Mouse (Mus musculus): ENCODE results near the gene Phldb1.
"Not testable (repeated sequence)": the region's sequence is repeated elsewhere in the genome, so short reads cannot be mapped to it uniquely, and the experiment has no call there.

Phldb1 gene

GRCm38 (mm10) chr9:44655098-44656066, 79.6 kb downstream of the Phldb1 start:
- ChIA-PET CTCF (interaction anchor here (0.5 to 2.2 kb wide), 157 partner anchors 8 to 878 kb away, joined by 3 to 30 read pairs (median 4); partner anchors contain the start of genes Upk2 (in 3 of the 4), Arcn1 (in 2 of the 4), Bcl9l (in 2 of the 4) and Ccdc84 (in 2 of the 4)), POLR2A (interaction anchor here in 3 of 4 experiments (0.6 to 2.2 kb wide), 18 partner anchors 9 to 536 kb away, joined by 3 to 5 read pairs (median 3); partner anchors contain the start of genes Arcn1 (in 1 of the 3), Ddx6 (in 1 of the 3), Ift46 (in 1 of the 3) and Phldb1 (in 1 of the 3))

- ChIA-PET CTCF (interaction anchor here in 3 of 4 experiments (0.6 to 3.7 kb wide), 6 partner anchors 23 to 1304 kb away, joined by 3 to 82 read pairs (median 8); partner anchors contain the start of gene Upk2 (in 1 of the 3)), POLR2A (no interaction called here)
Measured at GRCm38 (mm10) chr9:44653896-44654295, 81.1 kb downstream of the Phldb1 start.

GRCm38 (mm10) chr9:44652027-44652426, 83.0 kb downstream of the Phldb1 start:
- ChIA-PET CTCF (interaction anchor here (0.5 to 3.7 kb wide), 91 partner anchors 8 to 1102 kb away, joined by 3 to 82 read pairs (median 4); partner anchors contain the start of genes Upk2 (in 4 of the 4), Bcl9l (in 2 of the 4), Atp5l (in 1 of the 4) and C2cd2l (in 1 of the 4)), POLR2A (interaction anchor here in 3 of 4 experiments (0.5 to 2.2 kb wide), 23 partner anchors 11 to 1675 kb away, joined by 3 to 9 read pairs (median 4); partner anchors contain the start of genes Upk2 (in 2 of the 3), Ddx6 (in 1 of the 3) and H2afx (in 1 of the 3))

- ChIA-PET POLR2A (interaction anchor here in 1 of 4 experiments (0.5 kb wide), 1 partner anchor 65 kb away, joined by 6 read pairs; no protein-coding TSS in a partner anchor), CTCF (no interaction called here)
Measured at GRCm38 (mm10) chr9:44648881-44649281, 86.1 kb downstream of the Phldb1 start.

GRCm38 (mm10) chr9:44647656-44648055, 87.3 kb downstream of the Phldb1 start:
- ChIA-PET POLR2A (interaction anchor here in 1 of 4 experiments (0.6 to 0.7 kb wide), 2 partner anchors 169 to 1850 kb away, joined by 5 to 7 read pairs; no protein-coding TSS in a partner anchor), CTCF (interaction anchor here in 3 of 4 experiments (0.6 to 2.9 kb wide), 4 partner anchors 8 to 38 kb away, joined by 3 to 15 read pairs (median 5); no protein-coding TSS in a partner anchor)

GRCm38 (mm10) chr9:44647026-44647425, 88.0 kb downstream of the Phldb1 start:
- ChIA-PET POLR2A (interaction anchor here in 2 of 4 experiments (1.0 to 4.4 kb wide), 11 partner anchors 10 to 179 kb away, joined by 3 to 20 read pairs (median 5); partner anchors contain the start of genes Arcn1 (in 1 of the 2), Ddx6 (in 1 of the 2) and Ift46 (in 1 of the 2)), CTCF (interaction anchor here (0.6 to 2.9 kb wide), 11 partner anchors 8 to 528 kb away, joined by 3 to 15 read pairs (median 4); partner anchors contain the start of gene Upk2 (in 1 of the 4))

GRCm38 (mm10) chr9:44646366-44646765, 88.6 kb downstream of the Phldb1 start:
- ChIA-PET POLR2A (interaction anchor here (0.6 to 4.4 kb wide), 23 partner anchors 9 to 227 kb away, joined by 3 to 20 read pairs (median 4); partner anchors contain the start of genes Arcn1 (in 1 of the 4), Ddx6 (in 1 of the 4) and Ift46 (in 1 of the 4)), CTCF (interaction anchor here (0.6 to 2.9 kb wide), 19 partner anchors 9 to 527 kb away, joined by 3 to 15 read pairs (median 3); partner anchors contain the start of gene Upk2 (in 1 of the 4))

- POLR2A ChIA-PET, result interaction anchor here (0.6 to 4.4 kb wide), 26 partner anchors 9 to 227 kb away, joined by 3 to 20 read pairs (median 3); partner anchors contain the start of genes Arcn1 (in 1 of the 4), Ddx6 (in 1 of the 4) and Ift46 (in 1 of the 4)
- CTCF ChIA-PET, result interaction anchor here (0.5 to 2.9 kb wide), 20 partner anchors 9 to 273 kb away, joined by 3 to 15 read pairs (median 3); partner anchors contain the start of gene Upk2 (in 1 of the 4)
Measured at GRCm38 (mm10) chr9:44645924-44646323, 89.1 kb downstream of the Phldb1 start.

GRCm38 (mm10) chr9:44645481-44645880, 89.5 kb downstream of the Phldb1 start:
- POLR2A ChIA-PET, result interaction anchor here in 3 of 4 experiments (0.5 to 4.4 kb wide), 23 partner anchors 9 to 194 kb away, joined by 3 to 20 read pairs (median 4); partner anchors contain the start of genes Arcn1 (in 1 of the 3), Ddx6 (in 1 of the 3) and Ift46 (in 1 of the 3)
- CTCF ChIA-PET, result interaction anchor here (0.5 to 2.9 kb wide), 15 partner anchors 10 to 273 kb away, joined by 3 to 15 read pairs (median 3); partner anchors contain the start of gene Upk2 (in 1 of the 4)

GRCm38 (mm10) chr9:44644186-44644585, 90.8 kb downstream of the Phldb1 start:
- POLR2A ChIA-PET, result interaction anchor here in 1 of 4 experiments (1.7 to 4.4 kb wide), 2 partner anchors 33 to 39 kb away, joined by 4 to 20 read pairs; partner anchors contain the start of gene Ddx6
- CTCF ChIA-PET, result interaction anchor here in 2 of 4 experiments (0.6 to 1.7 kb wide), 4 partner anchors 11 to 1670 kb away, joined by 4 to 16 read pairs (median 7); no protein-coding TSS in a partner anchor

GRCm38 (mm10) chr9:44643103-44643502, 91.9 kb downstream of the Phldb1 start:
- POLR2A ChIA-PET, result interaction anchor here in 3 of 4 experiments (0.5 to 4.4 kb wide), 5 partner anchors 12 to 380 kb away, joined by 3 to 20 read pairs (median 4); partner anchors contain the start of gene Ddx6 (in 1 of the 3)
- CTCF ChIA-PET, result interaction anchor here in 2 of 4 experiments (1.4 to 1.7 kb wide), 3 partner anchors 9 to 13 kb away, joined by 4 read pairs; no protein-coding TSS in a partner anchor

GRCm38 (mm10) chr9:44641616-44642015, 93.4 kb downstream of the Phldb1 start:
- POLR2A ChIA-PET, result interaction anchor here in 3 of 4 experiments (0.7 to 2.1 kb wide), 14 partner anchors 13 to 1525 kb away, joined by 3 to 12 read pairs (median 4); partner anchors contain the start of genes Bcl9l (in 1 of the 3), Ddx6 (in 1 of the 3) and H2afx (in 1 of the 3)
- CTCF ChIA-PET, result interaction anchor here in 2 of 4 experiments (0.7 kb wide), 2 partner anchors 20 to 158 kb away, joined by 3 to 5 read pairs; no protein-coding TSS in a partner anchor

GRCm38 (mm10) chr9:44640646-44641357, 94.2 kb downstream of the Phldb1 start:
- CTCF ChIA-PET, result interaction anchor here in 2 of 4 experiments (0.6 to 0.9 kb wide), 3 partner anchors 15 to 402 kb away, joined by 3 to 7 read pairs (median 3); no protein-coding TSS in a partner anchor
- POLR2A ChIA-PET, result interaction anchor here in 2 of 4 experiments (0.7 to 2.1 kb wide), 10 partner anchors 11 to 307 kb away, joined by 3 to 12 read pairs (median 4); partner anchors contain the start of genes Ddx6 (in 1 of the 2) and H2afx (in 1 of the 2)

- POLR2A ChIA-PET, CTCF ChIA-PET: not testable (repeated sequence)
Measured at GRCm38 (mm10) chr9:44640028-44640427, 95.0 kb downstream of the Phldb1 start.

GRCm38 (mm10) chr9:44638726-44639125, 96.3 kb downstream of the Phldb1 start:
- CTCF ChIA-PET, result interaction anchor here in 1 of 4 experiments (1.2 to 2.3 kb wide), 4 partner anchors 14 to 185 kb away, joined by 4 to 12 read pairs (median 6); partner anchors contain the start of gene Upk2

More at GRCm38 (mm10) chr9:44638726-44639125, 96.3 kb downstream of the Phldb1 start:
- POLR2A ChIA-PET, result interaction anchor here in 3 of 4 experiments (1.2 to 1.9 kb wide), 5 partner anchors 13 to 304 kb away, joined by 3 to 5 read pairs (median 4); partner anchors contain the start of genes Ddx6 (in 1 of the 3) and H2afx (in 1 of the 3)

Measured in embryonic stem cell, embryonic (primary cell).